Mouse (Mus musculus) brain, embryonic 14.5 days (tissue): Measurements from ENCODE around the gene Tln2. TPM values are rescaled to one million over a fixed set of nuclear protein-coding genes. Genes with fewer than 3 reads are reported as not detected.
"Not testable (repeated sequence)": the region's sequence is repeated elsewhere in the genome, so short reads cannot be mapped to it uniquely, and the experiment has no call there.

Experiments used
- DNase-seq: peaks from one replicate; pipeline ENCODE4 v3.0.0-alpha.2; 2011; ENCODE audit warnings: low read depth
- CTCF ChIP-seq: fragments of 200-500 bp; IDR thresholded peaks from 2 replicates; pipeline ENCODE4 v1.5.1; 2012; ENCODE audit warnings: inconsistent platforms, mild to moderate bottlenecking, moderate library complexity, borderline replicate concordance; ENCODE audit not compliant: insufficient read depth, insufficient read length; ENCODE audit errors: extremely low read depth
- POLR2A ChIP-seq: fragments of 200-500 bp; IDR thresholded peaks from 2 replicates; pipeline ENCODE4 v1.6.1; 2012; ENCODE audit warnings: mild to moderate bottlenecking, inconsistent platforms, borderline replicate concordance; ENCODE audit not compliant: poor library complexity, insufficient read depth, insufficient read length, severe bottlenecking; ENCODE audit errors: extremely low read depth
- polyA plus RNA-seq: library from polyadenylated mRNA; depleted of rRNA; stranded (reverse); fragments of >200 nt; gene quantifications from 2 replicates; pipeline ENCODE4 v1.2.3, GENCODE M21; 2012

Tln2 gene
- polyA plus RNA-seq, 1 experiment: 17.0 TPM

DNA sequence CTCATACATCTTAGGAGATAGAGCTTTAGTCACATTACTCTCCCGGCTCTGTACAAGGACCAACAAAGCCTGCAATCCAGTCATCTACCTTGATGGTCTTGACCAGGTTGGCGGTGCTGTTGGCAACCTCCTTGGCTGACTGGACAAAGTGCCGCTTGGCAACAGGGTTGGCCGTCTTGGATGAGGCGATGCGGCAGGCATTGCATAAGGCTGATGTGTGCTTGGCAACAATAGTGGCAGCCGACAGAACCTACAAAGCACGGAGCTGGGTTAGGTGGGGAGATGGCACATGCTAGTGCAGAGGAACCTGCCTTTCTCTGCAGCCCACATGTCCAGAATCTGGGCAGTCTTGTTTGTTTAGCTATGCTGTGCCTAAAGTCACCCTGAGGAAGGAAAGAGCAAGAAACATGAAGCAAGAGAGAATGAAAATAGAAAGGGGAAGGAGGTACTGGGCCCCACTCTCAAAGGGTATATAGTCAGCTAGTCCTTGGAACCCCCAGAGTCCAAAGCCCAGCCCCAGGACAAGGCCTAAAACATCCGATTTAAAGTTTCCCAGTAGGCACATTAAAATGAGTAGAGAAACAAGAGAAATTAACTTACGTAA, 257.0 kb downstream of the Tln2 start:
- TF ChIP-seq CTCF: no peak
- TF ChIP-seq POLR2A: no peak
- no peak for DNase-seq

DNA sequence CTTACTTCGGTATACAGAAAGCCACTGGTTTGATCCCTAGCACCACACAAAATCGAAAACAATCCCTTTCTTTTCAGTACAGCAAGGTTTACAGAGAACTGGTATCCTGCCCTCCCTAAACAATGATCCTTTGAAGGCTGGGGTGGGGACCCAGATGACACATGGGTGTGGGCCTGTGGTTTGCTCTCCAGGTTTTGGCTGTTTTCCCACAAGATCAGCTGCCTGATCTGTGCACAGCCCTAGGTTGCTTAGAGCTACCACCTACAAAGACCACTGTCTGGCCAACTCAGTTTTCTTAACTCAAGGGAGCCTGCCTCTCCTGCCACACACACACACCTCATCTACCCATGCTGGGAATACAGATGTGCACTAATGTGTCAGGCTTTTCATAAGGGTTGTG, 257.9 kb downstream of the Tln2 start:
- no peak for TF ChIP-seq POLR2A
- no peak for TF ChIP-seq CTCF
- no peak for DNase-seq

DNA sequence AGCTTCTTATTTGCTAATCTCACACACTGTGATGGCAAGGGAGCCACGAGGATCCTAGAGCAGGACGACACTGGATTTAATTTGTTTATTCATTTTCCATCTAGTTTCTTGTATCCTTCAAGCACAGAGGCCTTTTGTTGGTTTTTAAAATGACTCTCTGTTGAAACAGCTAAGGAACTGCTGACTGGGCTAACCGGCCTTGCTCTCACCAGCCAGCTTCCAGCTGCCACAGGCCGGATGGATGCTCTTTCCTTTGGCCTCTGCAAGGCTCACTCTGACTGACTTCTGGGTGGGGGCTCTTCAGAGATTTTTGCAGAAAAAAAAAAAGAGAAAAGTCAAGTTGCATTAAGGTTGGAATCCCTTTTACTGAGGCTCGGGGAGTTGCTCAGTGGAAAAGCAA, 258.7 kb downstream of the Tln2 start:
- TF ChIP-seq CTCF (no peak), POLR2A (no peak)
- no peak for DNase-seq

- DNase-seq: peak; percentile 25
- TF ChIP-seq POLR2A: no peak
- no peak for TF ChIP-seq CTCF
These were observed 259.2 kb downstream of the Tln2 start for GRCm38 (mm10) chr9:67300346-67300745.

DNA sequence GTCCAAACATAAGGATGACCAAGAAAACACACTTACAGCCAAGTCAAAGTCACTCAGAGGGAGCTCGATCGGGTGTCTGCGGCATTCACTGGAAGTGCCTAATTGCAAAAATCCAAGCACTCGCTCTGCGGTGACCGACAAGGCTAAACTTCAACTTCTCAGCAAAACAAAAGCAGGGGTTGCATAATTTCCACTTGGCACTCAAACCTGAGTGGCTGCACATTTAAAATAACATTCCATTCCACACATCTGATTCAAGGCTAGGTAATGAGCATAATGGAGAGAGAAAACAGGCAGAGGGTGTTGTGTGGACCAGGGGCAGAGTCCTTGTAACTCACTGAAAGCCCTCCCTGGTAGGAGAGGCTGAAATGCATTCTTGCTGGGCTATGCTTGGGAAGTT, 260.3 kb downstream of the Tln2 start:
- no peak for TF ChIP-seq CTCF
- no peak for TF ChIP-seq POLR2A
- DNase-seq: peak; percentile 42

- TF ChIP-seq POLR2A (no peak), CTCF (no peak)
- no peak for DNase-seq
These were observed 262.1 kb downstream of the Tln2 start for GRCm38 (mm10) chr9:67297236-67297889.

- no peak for TF ChIP-seq POLR2A
- no peak for TF ChIP-seq CTCF
- no peak for DNase-seq
These were observed 272.0 kb downstream of the Tln2 start for GRCm38 (mm10) chr9:67287457-67287856.

- TF ChIP-seq CTCF: no peak
- TF ChIP-seq POLR2A: no peak
- DNase-seq: no peak
These were observed 272.7 kb downstream of the Tln2 start for GRCm38 (mm10) chr9:67286801-67287200.

GRCm38 (mm10) chr9:67285544-67285943, 274.0 kb downstream of the Tln2 start:
- DNase-seq: no peak
- TF ChIP-seq POLR2A (no peak), CTCF (no peak; the same call in 1 of the 2 replicates)

GRCm38 (mm10) chr9:67281812-67282211, 277.7 kb downstream of the Tln2 start:
- no peak for DNase-seq
- no peak for TF ChIP-seq POLR2A
- no peak for TF ChIP-seq CTCF

- DNase-seq: not testable (repeated sequence)
These were observed 279.2 kb downstream of the Tln2 start for GRCm38 (mm10) chr9:67280311-67280710.

- DNase-seq: no peak
- TF ChIP-seq POLR2A (no peak), CTCF (no peak)
These were observed 283.1 kb downstream of the Tln2 start for GRCm38 (mm10) chr9:67276446-67276845.
